ENCODE assay signal across 9 mouse cellular contexts in genomic region chr1:62664960-62665645, GRCm38 (mm10). TPM values are rescaled to one million over a fixed set of nuclear protein-coding genes. Genes with fewer than 3 reads are reported as not detected.
DNase-seq lines count a peak whose midpoint lies in the region; ATAC-seq lines count a peak whose summit lies in the region.
"Had no signal": no experiment of that assay in that cellular context is flagged by ENCODE, and none has a peak within 500 bp of the region (broad histone marks: within the 10 kb centered on the region; RNA-seq: fewer than 3 reads in every experiment).

No protein-coding gene starts in this region.

- peak; percentile 14 for DNase-seq in MN1 (ENCODE audit: low spot score)
- peak; percentile 57 for DNase-seq in adrenal gland, postnatal 14 days
- DNase-seq in kidney, postnatal 14 days: peak; percentile 70
- DNase-seq in midbrain, embryonic 10.5 days (ENCODE audit: low spot score): peak; percentile 35
- no peak for DNase-seq in spleen, adult 18-20 months
- DNase-seq in spleen, postnatal 4 days (ENCODE audit: low spot score in 2 of 2): no peak
- DNase-seq in cerebellum, postnatal 25 days: no peak

- H3K9ac ChIP-seq in heart, embryonic 14.5 days (ENCODE audit: low read length): no peak overlapping the region
- H3K9ac ChIP-seq: liver, embryonic 14.5 days had no signal

- peak; percentile 85 for ATAC-seq in heart, embryonic 14.5 days (ENCODE audit: insufficient number of reproducible peaks, insufficient read depth, low FRiP score, low read depth)

- H3K4me1 ChIP-seq in heart, embryonic 14.5 days (ENCODE audit: control insufficient read depth in 2 of 2, insufficient read depth in 2 of 2, low read length in 2 of 2): peaks cover 0 to 5% of the 10 kb centered on the region in 2 experiments; a peak in 1 of 4 replicates
- peaks cover 13% of the 10 kb centered on the region for H3K4me1 ChIP-seq in midbrain, embryonic 10.5 days

- H3K4me2 ChIP-seq in heart, embryonic 14.5 days (ENCODE audit: low read length): no peak overlapping the region

- H3K27me3 ChIP-seq in heart, embryonic 14.5 days (ENCODE audit: control insufficient read depth, insufficient read depth, low read length): no peaks in the 10 kb centered on the region
- H3K27me3 ChIP-seq in midbrain, embryonic 10.5 days (ENCODE audit: low read depth, poor library complexity, severe bottlenecking): no peaks in the 10 kb centered on the region

- 41% methylated on average over 8 of the region's 8 CpGs for WGBS in heart, embryonic 14.5 days
- WGBS in midbrain, embryonic 10.5 days: 52% methylated on average over 8 of the region's 8 CpGs

- peak overlapping the region; percentile 79 to 89 for H3K27ac ChIP-seq in heart, embryonic 14.5 days (replicated peaks in 1 of 2; ENCODE audit: control insufficient read depth in 1 of 2, insufficient read depth in 1 of 2, low read depth in 2 of 2, low read length in 2 of 2)
- peak overlapping the region; percentile 67 for H3K27ac ChIP-seq in midbrain, embryonic 10.5 days (replicated peaks)
- H3K27ac ChIP-seq: liver, embryonic 14.5 days had no signal

- H3K4me3 ChIP-seq in heart, embryonic 14.5 days (ENCODE audit: control insufficient read depth in 1 of 2, insufficient read depth in 1 of 2, low read depth in 1 of 2, low read length in 2 of 2): no peak overlapping the region
- no peak overlapping the region for H3K4me3 ChIP-seq in midbrain, embryonic 10.5 days

- H3K9me3 ChIP-seq in heart, embryonic 14.5 days (ENCODE audit: control insufficient read depth, low read length): peaks cover 5% of the 10 kb centered on the region; the same call in 1 of the 2 replicates
- peaks cover 8% of the 10 kb centered on the region; the same call in 1 of the 2 replicates for H3K9me3 ChIP-seq in midbrain, embryonic 10.5 days (replicated peaks)

- H3K36me3 ChIP-seq in heart, embryonic 14.5 days (ENCODE audit: control insufficient read depth, insufficient read depth, low read length): no peaks in the 10 kb centered on the region
- H3K36me3 ChIP-seq in midbrain, embryonic 10.5 days: no peaks in the 10 kb centered on the region

RNA-seq across cellular contexts. Expression of gene Nrp2, which starts 38.0 kb away (rescaled TPM):
- total RNA-seq in adrenal gland, postnatal 14 days (2021): 43.7 and 46.6 TPM in 2 replicates
- 6.1 and 7.5 TPM in 2 replicates for polyA plus RNA-seq in heart, embryonic 14.5 days (2014; fragmentation: Nextera tagmentation; extraction: Ambion mirVana)
- 10.7 and 13.2 TPM in 2 replicates for polyA plus RNA-seq in midbrain, embryonic 10.5 days (2016; fragmentation: Nextera tagmentation; extraction: Ambion mirVana)

Comparison
In these comparisons a context has a peak if more than half of its experiments do, and no peak if none do; other contexts are left out.
1. DNase-seq: peak in MN1 (single experiment), adrenal gland, postnatal 14 days (single experiment), kidney, postnatal 14 days (single experiment) and midbrain, embryonic 10.5 days (single experiment); none in spleen, adult 18-20 months (0 of 2), spleen, postnatal 4 days (0 of 2) and cerebellum, postnatal 25 days (0 of 2).